Mouse (Mus musculus) T-helper 17 cell (primary cell): Measurements from ENCODE around the gene Olfr573-ps1.

ENCODE experiments used
- in situ Hi-C, 2 experiments: fragments of 300-600 bp; cut with MboI, MseI; formaldehyde crosslinking; loops; 1 replicate in 1 of 2; 2 replicates in 1 of 2; pipeline ENCODE4 v1.15.1; 2025; ENCODE audit warnings: high pct_unique_total_duplicates in 2 of 2

The Olfr573-ps1 gene

GRCm38 (mm10) chr7:102942475-102942874 is at the start of gene Olfr573-ps1:
Gene Olfr573-ps1, minus strand, starts transcription at chr7:102942575.
- in situ Hi-C loops = no loop called here

DNA sequence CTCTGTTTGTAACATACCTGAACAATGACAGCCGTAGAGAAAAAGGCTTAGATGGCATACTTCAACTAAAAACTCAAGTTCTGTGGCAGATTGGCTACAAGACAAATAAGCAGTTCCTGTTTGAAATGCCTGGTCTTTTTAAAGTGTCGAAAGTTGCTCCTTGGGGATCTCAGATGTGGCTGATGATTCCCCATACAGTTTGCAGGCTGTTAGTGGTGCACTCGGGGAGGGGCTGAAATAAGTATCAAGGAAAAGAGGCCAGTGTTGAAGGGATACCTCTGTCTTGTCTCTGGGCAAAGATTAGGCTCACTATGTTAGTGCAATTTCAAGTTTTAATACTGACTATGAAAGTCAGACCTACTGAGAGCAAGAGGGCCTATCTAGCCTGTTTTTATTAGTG is 46.8 kb upstream of the Olfr573-ps1 start, which contains the start of gene Olfr578:
Gene Olfr578 (minus strand): TSS at position 101 of the 400 bp plus-strand sequence.
- in situ Hi-C loops = no loop called here

GRCm38 (mm10) chr7:102975843-102976242 is 33.5 kb upstream of the Olfr573-ps1 start, which contains the start of gene Olfr577:
Gene Olfr577, minus strand, starts transcription at chr7:102975943.
- in situ Hi-C loops = no loop called here

- in situ Hi-C loops = no loop called here
Measured at GRCm38 (mm10) chr7:102974399-102974798, 32.0 kb upstream of the Olfr573-ps1 start.

- in situ Hi-C loops = loop anchor here in 1 of 2 experiments (10.0 kb wide), 1 partner anchor 952 kb away; no protein-coding TSS in a partner anchor
Measured at GRCm38 (mm10) chr7:102962360-102962759, 20.0 kb upstream of the Olfr573-ps1 start, which contains the start of gene Olfr576. Gene Olfr576, plus strand, starts transcription at chr7:102962660.

DNA sequence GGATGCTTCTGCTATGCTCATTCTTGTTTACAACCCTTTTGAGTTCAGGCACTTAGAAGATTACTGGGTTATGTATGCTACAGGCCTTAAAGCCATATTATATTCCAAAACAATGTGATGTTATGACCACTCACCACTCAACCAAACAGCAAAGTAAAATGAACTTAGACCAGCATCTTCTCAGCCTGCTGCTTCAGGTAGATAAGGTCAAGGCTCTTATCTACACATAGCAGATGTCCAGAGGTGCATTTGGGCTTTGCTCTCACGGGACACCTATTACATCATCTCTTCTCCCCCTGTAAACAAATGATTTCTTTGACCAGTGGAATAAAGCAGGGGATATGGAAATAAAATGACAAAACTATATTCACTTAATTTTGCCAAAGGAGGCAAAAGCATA is 16.2 kb upstream of the Olfr573-ps1 start, which contains the start of gene Olfr575:
Gene Olfr575 (minus strand): TSS at position 183 of the 400 bp plus-strand sequence.
- in situ Hi-C loops = no loop called here

GRCm38 (mm10) chr7:102958137-102958536 is 15.8 kb upstream of the Olfr573-ps1 start:
- in situ Hi-C loops = no loop called here

GRCm38 (mm10) chr7:102950732-102951131 is 8.4 kb upstream of the Olfr573-ps1 start:
- in situ Hi-C loops = no loop called here

GRCm38 (mm10) chr7:102948167-102948566 is 5.8 kb upstream of the Olfr573-ps1 start, which contains the start of gene Olfr574:
Gene Olfr574, plus strand, starts transcription at chr7:102948467.
- in situ Hi-C loops = no loop called here

- in situ Hi-C loops = no loop called here
Measured at GRCm38 (mm10) chr7:102943417-102943816, 1.0 kb upstream of the Olfr573-ps1 start.

DNA sequence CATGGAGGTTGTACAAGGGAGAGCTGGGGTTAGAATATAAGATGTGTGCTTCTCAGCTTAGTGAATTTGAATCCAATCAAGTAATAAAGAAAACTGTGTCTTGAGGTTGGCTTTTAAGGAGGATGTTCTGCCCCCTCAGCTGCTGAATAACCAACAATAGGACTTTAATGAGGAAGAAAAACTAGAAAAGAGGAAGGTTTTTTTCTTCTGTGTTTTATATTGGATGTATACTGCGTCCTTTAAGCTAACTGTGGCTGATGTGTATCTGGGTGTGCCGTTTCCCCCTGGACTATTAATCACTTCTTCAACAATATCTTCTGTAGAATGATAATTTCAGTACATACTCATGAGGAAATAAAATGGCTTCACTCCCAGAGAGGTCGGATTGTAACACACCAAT is 15.3 kb downstream of the Olfr573-ps1 start:
- in situ Hi-C loops = loop anchor here (10.0 kb wide), 2 partner anchors 222 to 262 kb away; partner anchors contain the start of genes Olfr556 (in 1 of the 2) and Olfr558 (in 1 of the 2)

DNA sequence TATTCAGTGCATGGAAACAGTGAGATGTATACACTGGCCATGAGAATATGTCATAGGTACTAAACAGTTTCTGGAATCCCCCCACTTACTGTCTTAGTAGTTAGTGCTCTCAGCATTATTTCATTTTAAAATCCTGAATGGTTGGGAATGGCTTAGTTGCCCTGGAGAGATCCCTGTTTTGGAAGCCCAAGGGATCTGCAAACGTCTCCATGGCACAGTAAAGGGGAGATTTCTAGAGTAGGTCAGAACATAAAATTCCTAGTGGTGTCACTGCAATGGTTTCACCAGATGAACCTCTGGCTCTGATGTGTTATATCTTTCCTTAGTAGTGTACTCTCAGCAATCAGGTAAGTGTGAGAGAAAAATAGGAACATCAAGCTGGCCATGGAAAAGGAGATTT is 18.3 kb downstream of the Olfr573-ps1 start, which contains the start of gene Olfr572:
Gene Olfr572 (plus strand): TSS at position 301 of the 400 bp plus-strand sequence.
- in situ Hi-C loops = loop anchor here (5.0 to 10.0 kb wide), 3 partner anchors 219 to 417 kb away; partner anchors contain the start of genes Olfr556 (in 1 of the 2) and Olfr558 (in 1 of the 2)

DNA sequence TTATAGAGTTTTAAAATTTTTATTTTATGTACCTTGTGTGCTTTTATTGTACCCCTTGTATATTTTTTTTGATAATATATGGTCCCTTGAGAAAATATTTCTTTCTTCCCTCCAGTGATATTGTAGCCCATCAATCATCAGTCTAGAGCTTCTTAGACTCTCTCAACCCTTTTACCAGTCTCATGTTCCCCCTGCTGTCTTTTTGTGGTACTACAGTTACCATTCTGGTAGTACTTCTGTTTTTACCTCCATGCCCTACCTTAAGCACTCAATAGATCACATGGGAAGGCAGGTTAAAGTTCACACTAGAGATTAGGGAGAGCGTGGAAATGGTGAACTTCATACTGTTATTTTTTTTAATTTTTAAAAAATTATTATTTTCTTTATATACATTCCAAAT is 22.7 kb downstream of the Olfr573-ps1 start:
- in situ Hi-C loops = loop anchor here (5.0 to 10.0 kb wide), 4 partner anchors 215 to 412 kb away; partner anchors contain the start of genes Olfr556 (in 1 of the 2) and Olfr558 (in 1 of the 2)

GRCm38 (mm10) chr7:102917032-102917875 is 25.1 kb downstream of the Olfr573-ps1 start, which contains the start of gene Olfr571:
Gene Olfr571, minus strand, starts transcription at chr7:102917536.
- in situ Hi-C loops = loop anchor here in 1 of 2 experiments (5.0 kb wide), 1 partner anchor 405 kb away; no protein-coding TSS in a partner anchor

DNA sequence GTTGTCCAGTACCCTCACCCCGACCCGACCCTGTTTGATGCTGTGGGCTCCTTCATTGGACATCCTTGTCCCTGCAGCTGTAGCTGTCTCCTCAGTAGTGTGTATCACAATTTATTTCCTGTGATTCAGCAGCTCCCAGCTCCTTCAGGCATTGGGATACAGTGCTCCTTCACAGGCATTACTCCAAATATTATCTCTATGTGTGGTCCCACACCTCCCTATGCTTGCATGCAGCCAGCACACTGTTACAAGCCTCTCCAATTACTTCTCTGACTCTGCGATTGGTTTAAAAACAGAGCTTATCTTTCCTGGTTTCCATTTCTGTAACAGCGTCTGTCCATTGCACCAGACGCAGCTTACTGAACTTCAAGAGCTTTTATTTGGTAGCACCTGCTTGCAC is 26.0 kb downstream of the Olfr573-ps1 start:
- in situ Hi-C loops = loop anchor here in 1 of 2 experiments (5.0 kb wide), 1 partner anchor 404 kb away; no protein-coding TSS in a partner anchor

- in situ Hi-C loops = loop anchor here in 1 of 2 experiments (5.0 kb wide), 1 partner anchor 403 kb away; no protein-coding TSS in a partner anchor
Measured at GRCm38 (mm10) chr7:102915261-102915660, 27.1 kb downstream of the Olfr573-ps1 start.
